Mouse (Mus musculus): ENCODE measurements at regions not wholly inside any gene's neighbourhood (a gene's known extent, or its start where the extent isn't known, plus 50 kb on each side); places are given as distances from the start of the nearest gene placed in this dataset.

GRCm38 (mm10) chr3:157710790-157711381 is 144.2 kb downstream of the Ptger3 start:
- DNase-seq (ENCODE audit: low read depth, low spot score): no peak

GRCm38 (mm10) chr3:157699961-157700360 is 133.3 kb downstream of the Ptger3 start:
- DNase-seq (ENCODE audit: low read depth, low spot score): no peak

- no peak for DNase-seq (ENCODE audit: low read depth, low spot score)
These were observed 131.8 kb downstream of the Ptger3 start for GRCm38 (mm10) chr3:157698529-157698928.

GRCm38 (mm10) chr3:157695128-157696075 is 128.7 kb downstream of the Ptger3 start:
- no peak for DNase-seq (ENCODE audit: low read depth, low spot score)

Measured in retina, postnatal 7 days (tissue).